Mouse (Mus musculus): ENCODE measurements around the gene Fem1b. TPM values are rescaled to one million over a fixed set of nuclear protein-coding genes. Genes with fewer than 3 reads are reported as not detected.
"Not testable (repeated sequence)": the region's sequence is repeated elsewhere in the genome, so short reads cannot be mapped to it uniquely, and the experiment has no call there.

Gene Fem1b
- polyA plus RNA-seq, 1 experiment from 2014 or later: 30.4 TPM

- 2% methylated on average over 7 of the region's 7 CpGs for WGBS
Measured at GRCm38 (mm10) chr9:62826456-62826855, 14.7 kb upstream of the Fem1b start.

GRCm38 (mm10) chr9:62825791-62826393, 14.2 kb upstream of the Fem1b start:
- no peaks in the 10 kb centered on the region for H3K27me3 ChIP-seq
- ATAC-seq (ENCODE audit: insufficient number of reproducible peaks, insufficient read depth, low FRiP score, low TSS enrichment, low read depth): no peak
- no peak overlapping the region for H3K4me3 ChIP-seq (replicated peaks)
- H3K36me3 ChIP-seq: no peaks in the 10 kb centered on the region
- 0 out of 2 replicates have a peak, but pooled peaks cover 3% of the 10 kb centered on the region for H3K9me3 ChIP-seq
- H3K9ac ChIP-seq (replicated peaks): 0 out of 2 replicates have a peak overlapping the region, but pooled peaks have one; percentile 23
- WGBS: 7% methylated on average over 8 of the region's 9 CpGs
- peak overlapping the region; percentile 86 for H3K27ac ChIP-seq
- H3K4me2 ChIP-seq: peak overlapping the region; percentile 38
- peaks cover 35% of the 10 kb centered on the region for H3K4me1 ChIP-seq (replicated peaks)

More at GRCm38 (mm10) chr9:62826456-62826855, 14.7 kb upstream of the Fem1b start:
- H3K27me3 ChIP-seq: no peaks in the 10 kb centered on the region
- no peak overlapping the region for H3K4me3 ChIP-seq (replicated peaks)
- no peaks in the 10 kb centered on the region for H3K36me3 ChIP-seq
- H3K4me2 ChIP-seq: peak overlapping the region; percentile 38
- no peak for ATAC-seq (ENCODE audit: insufficient number of reproducible peaks, insufficient read depth, low FRiP score, low TSS enrichment, low read depth)
- H3K4me1 ChIP-seq (replicated peaks): peaks cover 35% of the 10 kb centered on the region
- H3K9me3 ChIP-seq: 0 out of 2 replicates have a peak, but pooled peaks cover 3% of the 10 kb centered on the region
- H3K9ac ChIP-seq (replicated peaks): 0 out of 2 replicates have a peak overlapping the region, but pooled peaks have one; percentile 18
- H3K27ac ChIP-seq: peak overlapping the region; percentile 86

- no peaks in the 10 kb centered on the region for H3K36me3 ChIP-seq
- H3K9me3 ChIP-seq: 0 out of 2 replicates have a peak, but pooled peaks cover 3% of the 10 kb centered on the region
- WGBS: 95% methylated on average over 7 of the region's 7 CpGs
- H3K4me2 ChIP-seq: no peak overlapping the region
- no peak for ATAC-seq (ENCODE audit: insufficient number of reproducible peaks, insufficient read depth, low FRiP score, low TSS enrichment, low read depth)
- H3K4me3 ChIP-seq (replicated peaks): no peak overlapping the region
- no peaks in the 10 kb centered on the region for H3K27me3 ChIP-seq
- peaks cover 20% of the 10 kb centered on the region for H3K4me1 ChIP-seq (replicated peaks)
- no peak overlapping the region for H3K27ac ChIP-seq
- no peak overlapping the region for H3K9ac ChIP-seq (replicated peaks)
Measured at GRCm38 (mm10) chr9:62821811-62822210, 10.1 kb upstream of the Fem1b start.

- H3K9ac ChIP-seq (replicated peaks): no peak overlapping the region
- no peak overlapping the region for H3K27ac ChIP-seq
- ATAC-seq (ENCODE audit: insufficient number of reproducible peaks, insufficient read depth, low FRiP score, low TSS enrichment, low read depth): no peak
- no peak overlapping the region for H3K4me3 ChIP-seq (replicated peaks)
- WGBS: 71% methylated on average over 6 of the region's 6 CpGs
- H3K9me3 ChIP-seq: 0 out of 2 replicates have a peak, but pooled peaks cover 3% of the 10 kb centered on the region
- peaks cover 10% of the 10 kb centered on the region for H3K4me1 ChIP-seq (replicated peaks)
- no peaks in the 10 kb centered on the region for H3K27me3 ChIP-seq
- no peaks in the 10 kb centered on the region for H3K36me3 ChIP-seq
- no peak overlapping the region for H3K4me2 ChIP-seq
Measured at GRCm38 (mm10) chr9:62820829-62821228, 9.1 kb upstream of the Fem1b start.

GRCm38 (mm10) chr9:62819910-62820309, 8.2 kb upstream of the Fem1b start:
- H3K36me3 ChIP-seq; H3K4me1 ChIP-seq (replicated peaks); ATAC-seq (ENCODE audit: insufficient number of reproducible peaks, insufficient read depth, low FRiP score, low TSS enrichment, low read depth); H3K4me3 ChIP-seq (replicated peaks); H3K27me3 ChIP-seq; H3K4me2 ChIP-seq; H3K27ac ChIP-seq; H3K9ac ChIP-seq (replicated peaks); H3K9me3 ChIP-seq: not testable (repeated sequence)
- 85% methylated on average over 6 of the region's 6 CpGs for WGBS

GRCm38 (mm10) chr9:62819494-62819893, 7.8 kb upstream of the Fem1b start:
- H3K4me1 ChIP-seq (replicated peaks): no peaks in the 10 kb centered on the region
- no peak overlapping the region for H3K27ac ChIP-seq
- no peak overlapping the region for H3K4me3 ChIP-seq (replicated peaks)
- H3K9ac ChIP-seq (replicated peaks): no peak overlapping the region
- WGBS: 81% methylated on average over 3 of the region's 3 CpGs
- no peak for ATAC-seq (ENCODE audit: insufficient number of reproducible peaks, insufficient read depth, low FRiP score, low TSS enrichment, low read depth)
- H3K36me3 ChIP-seq: no peaks in the 10 kb centered on the region
- no peak overlapping the region for H3K4me2 ChIP-seq
- H3K27me3 ChIP-seq: no peaks in the 10 kb centered on the region
- H3K9me3 ChIP-seq: 0 out of 2 replicates have a peak, but pooled peaks cover 3% of the 10 kb centered on the region

DNA sequence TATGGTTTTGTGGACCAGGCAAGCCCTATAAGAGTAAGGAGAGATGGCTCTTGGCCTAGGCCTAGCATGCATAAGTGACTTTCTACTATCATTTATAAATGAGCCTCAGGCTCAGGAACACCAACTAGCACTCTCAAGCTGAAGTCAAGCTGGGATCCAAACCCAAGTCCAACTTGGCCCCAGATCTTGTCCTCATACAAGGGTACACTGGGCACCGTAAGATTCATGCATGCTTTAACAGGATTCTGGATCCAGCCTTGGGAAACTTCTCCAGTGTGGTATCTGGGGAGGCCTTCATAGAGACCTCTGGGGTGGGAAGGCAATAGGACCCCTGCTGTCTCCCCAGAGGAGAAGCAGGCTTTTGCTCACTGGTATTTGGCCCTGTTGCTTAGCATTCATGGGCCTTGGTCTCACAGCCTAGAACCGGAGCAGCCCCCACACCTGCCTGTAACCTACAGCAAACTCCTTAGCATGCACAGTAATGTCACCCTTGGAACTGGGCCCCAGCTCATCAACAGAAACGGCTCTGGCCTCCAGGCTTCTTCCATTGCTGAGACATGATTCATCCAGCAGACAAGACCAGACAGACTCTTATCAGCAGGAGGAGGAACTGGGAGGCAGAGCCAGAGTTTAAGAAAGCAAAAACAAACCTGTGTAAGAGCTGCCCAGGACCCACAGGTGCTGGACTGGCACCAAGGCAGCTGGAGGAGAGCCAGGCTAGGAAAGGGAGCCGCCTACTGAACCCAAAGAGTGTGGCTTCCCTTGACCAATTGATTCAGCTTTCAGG, 6.3 kb upstream of the Fem1b start:
- H3K4me2 ChIP-seq: no peak overlapping the region
- 71% methylated on average over 4 of the region's 4 CpGs for WGBS
- H3K9ac ChIP-seq (replicated peaks): no peak overlapping the region
- 0 out of 2 replicates have a peak, but pooled peaks cover 3% of the 10 kb centered on the region for H3K9me3 ChIP-seq
- H3K27me3 ChIP-seq: no peaks in the 10 kb centered on the region
- no peak overlapping the region for H3K4me3 ChIP-seq (replicated peaks)
- ATAC-seq (ENCODE audit: insufficient number of reproducible peaks, insufficient read depth, low FRiP score, low TSS enrichment, low read depth): no peak
- H3K27ac ChIP-seq: no peak overlapping the region
- H3K4me1 ChIP-seq (replicated peaks): no peaks in the 10 kb centered on the region
- H3K36me3 ChIP-seq: no peaks in the 10 kb centered on the region

DNA sequence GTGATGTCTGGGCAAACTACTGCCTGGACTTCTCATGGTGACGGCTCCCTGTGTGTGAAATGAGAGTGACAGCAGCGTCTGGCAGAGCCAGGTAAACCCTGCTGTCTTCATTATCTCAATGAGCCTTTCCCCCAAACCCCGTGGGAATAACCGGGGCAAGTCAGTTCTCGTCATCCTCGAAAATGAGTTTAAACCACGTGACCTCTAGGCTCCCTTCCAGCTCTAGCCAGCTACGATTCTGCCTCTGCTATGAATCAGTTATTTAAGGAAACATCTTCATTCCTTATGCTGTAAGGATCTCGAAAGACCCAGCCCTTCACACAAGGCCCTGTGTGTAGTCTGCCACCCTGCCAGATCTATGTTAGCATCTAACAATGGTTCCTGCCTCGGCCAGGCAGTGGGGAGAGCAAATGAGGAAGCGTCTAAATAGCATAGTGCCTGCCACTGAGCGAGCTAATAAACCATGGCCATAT, 5.4 kb upstream of the Fem1b start:
- H3K27me3 ChIP-seq: no peaks in the 10 kb centered on the region
- H3K27ac ChIP-seq: no peak overlapping the region
- no peak for ATAC-seq (ENCODE audit: insufficient number of reproducible peaks, insufficient read depth, low FRiP score, low TSS enrichment, low read depth)
- H3K4me3 ChIP-seq (replicated peaks): no peak overlapping the region
- no peak overlapping the region for H3K9ac ChIP-seq (replicated peaks)
- WGBS: 70% methylated on average over 12 of the region's 12 CpGs
- H3K4me2 ChIP-seq: no peak overlapping the region
- H3K36me3 ChIP-seq: no peaks in the 10 kb centered on the region
- 0 out of 2 replicates have a peak, but pooled peaks cover 3% of the 10 kb centered on the region for H3K9me3 ChIP-seq
- peaks cover 4% of the 10 kb centered on the region; the same call in 1 of the 2 replicates for H3K4me1 ChIP-seq (replicated peaks)

DNA sequence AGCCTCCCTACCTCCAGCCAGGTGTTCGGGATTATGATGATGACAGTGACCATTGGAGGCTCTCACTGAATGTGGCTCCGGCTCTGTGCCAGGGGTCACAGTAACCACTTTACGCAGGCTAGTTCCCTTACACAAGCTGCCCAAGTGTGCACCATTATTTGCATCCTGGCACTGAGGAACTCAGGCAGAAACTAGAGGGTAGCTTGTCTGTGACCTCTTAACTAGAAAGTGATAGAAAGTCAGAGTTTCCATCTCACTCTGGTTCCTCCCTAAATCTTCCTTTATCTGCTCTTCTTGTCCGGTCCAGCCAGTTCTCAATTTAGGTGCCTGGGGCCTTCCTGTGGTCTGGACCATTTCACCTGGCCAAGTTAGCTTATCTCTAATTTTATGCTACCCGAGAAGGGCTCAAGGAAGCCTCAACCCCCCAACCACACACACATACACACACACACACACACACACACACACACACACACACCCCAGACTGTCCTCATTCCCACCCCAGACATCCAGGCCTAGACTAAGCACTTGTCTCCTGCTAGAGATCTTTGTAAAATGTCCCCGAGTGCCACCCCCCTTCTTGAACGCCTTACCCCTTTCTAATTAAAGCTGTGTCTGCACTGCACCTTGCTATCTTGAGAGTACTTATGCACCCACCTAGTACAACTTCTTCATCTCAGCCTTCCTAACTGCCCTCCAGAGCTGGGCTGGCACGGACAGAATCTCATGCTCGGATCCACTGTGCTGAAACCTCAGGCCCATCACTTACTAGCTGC, 4.8 kb upstream of the Fem1b start:
- Histone ChIP-seq H3K27me3 (no peaks in the 10 kb centered on the region), H3K36me3 (no peaks in the 10 kb centered on the region), H3K4me3 (replicated peaks) (no peak overlapping the region), H3K9ac (replicated peaks) (no peak overlapping the region), H3K27ac (no peak overlapping the region), H3K9me3 (no peaks in the 10 kb centered on the region), H3K4me2 (no peak overlapping the region), H3K4me1 (replicated peaks) (peaks cover 6% of the 10 kb centered on the region; the same call in 1 of the 2 replicates)
- ATAC-seq (ENCODE audit: insufficient number of reproducible peaks, insufficient read depth, low FRiP score, low TSS enrichment, low read depth): no peak
- 80% methylated on average over 9 of the region's 9 CpGs for WGBS

DNA sequence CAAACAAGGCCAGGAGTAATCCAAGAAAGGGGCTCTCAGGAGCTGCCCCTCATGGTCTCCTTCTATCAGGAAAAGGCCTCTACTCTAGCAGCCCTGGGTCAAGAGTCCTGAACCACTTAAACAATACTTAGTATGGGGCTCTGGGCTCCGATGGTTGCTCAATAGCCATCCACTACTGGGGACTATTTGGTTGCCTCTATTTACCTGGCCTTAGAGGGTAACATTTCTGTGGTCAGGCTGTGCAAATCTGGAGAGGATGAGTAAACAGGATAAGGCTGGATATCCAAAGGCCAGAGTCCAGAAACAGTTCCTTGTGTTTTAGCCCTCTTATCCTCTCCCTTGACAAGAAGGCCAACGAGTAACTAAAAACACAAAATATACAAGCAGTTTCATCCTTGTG, 3.0 kb upstream of the Fem1b start:
- H3K4me3 ChIP-seq (replicated peaks): no peak overlapping the region
- 90% methylated on average over 2 of the region's 2 CpGs for WGBS
- no peak overlapping the region for H3K9ac ChIP-seq (replicated peaks)
- H3K4me1 ChIP-seq (replicated peaks): peaks cover 13% of the 10 kb centered on the region
- H3K27me3 ChIP-seq: no peaks in the 10 kb centered on the region
- no peak for ATAC-seq (ENCODE audit: insufficient number of reproducible peaks, insufficient read depth, low FRiP score, low TSS enrichment, low read depth)
- no peak overlapping the region for H3K4me2 ChIP-seq
- H3K27ac ChIP-seq: no peak overlapping the region
- no peaks in the 10 kb centered on the region for H3K9me3 ChIP-seq
- no peaks in the 10 kb centered on the region for H3K36me3 ChIP-seq
